Mouse (Mus musculus) CH12.LX (cell line): ENCODE data around the gene Gm43518. TPM values are rescaled to one million over a fixed set of nuclear protein-coding genes. Genes with fewer than 3 reads are reported as not detected.
A peak's percentile ranks its signal among the peaks of the same experiment; 100 is the strongest.

Experiments
- DNase-seq: peaks from one replicate; pipeline ENCODE4 v3.0.0-alpha.2; 2013; ENCODE audit errors: extremely low read depth
- H3K27ac ChIP-seq: 2 replicates; pipeline ENCODE4 v1.5.1; 2012; ENCODE audit warnings: low read depth, mild to moderate bottlenecking, control low read depth, moderate library complexity; ENCODE audit not compliant: insufficient read depth
- H3K27me3 ChIP-seq: replicated peaks from 2 replicates; pipeline ENCODE3; 2012; ENCODE audit warnings: inconsistent platforms
- H3K36me3 ChIP-seq, 2 experiments: replicated peaks in 1 of 2; 2 replicates each; pipeline versions ENCODE3 to v1.6.1; 2012; ENCODE audit warnings: inconsistent platforms in 1 of 2, low read length in 1 of 2, mild to moderate bottlenecking in 1 of 2, mixed read lengths in 1 of 2, moderate library complexity in 1 of 2; ENCODE audit not compliant: control insufficient read depth in 1 of 2, insufficient read depth in 1 of 2
- H3K4me1 ChIP-seq, 2 experiments: 2 replicates each; pipeline ENCODE4 v1.6.1; 2012; ENCODE audit warnings: inconsistent platforms in 1 of 2, moderate library complexity in 1 of 2; ENCODE audit not compliant: insufficient read depth in 2 of 2, control insufficient read depth in 1 of 2
- H3K4me2 ChIP-seq: 2 replicates; pipeline ENCODE4 v1.6.1; 2012; ENCODE audit warnings: low read depth, mild to moderate bottlenecking, control low read depth; ENCODE audit not compliant: poor library complexity, insufficient read depth, severe bottlenecking
- H3K4me3 ChIP-seq, 3 experiments: fragments of 150-350 bp in 1 of 3; sonication (generic) in 1 of 3; replicated peaks in 1 of 3; 2 replicates each; pipeline versions ENCODE3 to v1.5.1; 2011 to 2012; ENCODE audit warnings: low read depth in 2 of 3, low read length in 2 of 3, mild to moderate bottlenecking in 2 of 3, moderate library complexity in 2 of 3, control low read depth in 1 of 3, improper control_type of control experiment in 1 of 3, inconsistent platforms in 1 of 3, mixed read lengths in 1 of 3; ENCODE audit not compliant: poor library complexity in 1 of 3
- H3K79me2 ChIP-seq: replicated peaks from 2 replicates; pipeline ENCODE4 v1.6.1; 2012; ENCODE audit warnings: mild to moderate bottlenecking, moderate library complexity; ENCODE audit not compliant: control insufficient read depth, poor library complexity, insufficient read depth, severe bottlenecking; ENCODE audit errors: extremely low read depth
- H3K9ac ChIP-seq: 2 replicates; pipeline ENCODE4 v1.6.1; 2012; ENCODE audit warnings: low read depth, mild to moderate bottlenecking, control low read depth, moderate library complexity; ENCODE audit not compliant: insufficient read depth
- H3K9me3 ChIP-seq: replicated peaks from 2 replicates; pipeline ENCODE3; 2012; ENCODE audit warnings: low read length, inconsistent platforms, mixed read lengths
- BHLHE40 ChIP-seq: IDR thresholded peaks from 2 replicates; pipeline ENCODE4 v1.6.1; 2011; ENCODE audit warnings: mild to moderate bottlenecking, low read depth, low read length, improper control_type of control experiment
- CHD2 ChIP-seq: IDR thresholded peaks from 2 replicates; pipeline ENCODE4 v1.6.1; 2011; ENCODE audit warnings: low read length, improper control_type of control experiment
- CTCF ChIP-seq, 2 experiments: IDR thresholded peaks in 1 of 2; conservative IDR thresholded peaks in 1 of 2; 2 replicates each; pipeline ENCODE4 v1.5.1; 2011 to 2012; ENCODE audit warnings: low read depth in 2 of 2, low read length in 2 of 2, improper control_type of control experiment in 1 of 2, inconsistent platforms in 1 of 2, mild to moderate bottlenecking in 1 of 2, moderate library complexity in 1 of 2
- ETS1 ChIP-seq: conservative IDR thresholded peaks from 2 replicates; pipeline ENCODE4 v1.6.1; 2012; ENCODE audit warnings: low read depth, mild to moderate bottlenecking, inconsistent platforms, low read length, improper control_type of control experiment, moderate library complexity
- GABPA ChIP-seq: IDR thresholded peaks from 2 replicates; pipeline ENCODE4 v1.6.1; 2012; ENCODE audit warnings: low read depth, low read length, improper control_type of control experiment, inconsistent platforms; ENCODE audit not compliant: insufficient replicate concordance
- IRF4 ChIP-seq: IDR thresholded peaks from 2 replicates; pipeline ENCODE4 v1.6.1; 2014; ENCODE audit warnings: low read depth, mild to moderate bottlenecking, inconsistent platforms, low read length, improper control_type of control experiment
- MAFK ChIP-seq: IDR thresholded peaks from 2 replicates; pipeline ENCODE4 v1.6.1; 2011; ENCODE audit warnings: low read length, improper control_type of control experiment; ENCODE audit not compliant: insufficient replicate concordance
- MAZ ChIP-seq: IDR thresholded peaks from 2 replicates; pipeline ENCODE4 v1.6.1; 2012; ENCODE audit warnings: low read depth, mild to moderate bottlenecking, inconsistent platforms, low read length, improper control_type of control experiment, moderate library complexity
- MYC ChIP-seq: IDR thresholded peaks from 2 replicates; pipeline ENCODE4 v1.6.1; 2011; ENCODE audit warnings: low read depth, mild to moderate bottlenecking, improper control_type of control experiment, low read length
- RAD21 ChIP-seq: IDR thresholded peaks from 2 replicates; pipeline ENCODE4 v1.6.1; 2011; ENCODE audit warnings: low read depth, mild to moderate bottlenecking, low read length, improper control_type of control experiment, moderate library complexity
- TBP ChIP-seq: conservative IDR thresholded peaks from 2 replicates; pipeline ENCODE4 v1.6.1; 2011; ENCODE audit warnings: low read depth, low read length, improper control_type of control experiment
- UBTF ChIP-seq: IDR thresholded peaks from 2 replicates; pipeline ENCODE4 v1.6.1; 2012; ENCODE audit warnings: low read depth, mild to moderate bottlenecking, inconsistent platforms, low read length, improper control_type of control experiment, moderate library complexity
- USF1 ChIP-seq: IDR thresholded peaks from 2 replicates; pipeline ENCODE4 v1.6.1; 2014; ENCODE audit warnings: low read depth, mild to moderate bottlenecking, inconsistent platforms, low read length, improper control_type of control experiment
- USF2 ChIP-seq: conservative IDR thresholded peaks from 2 replicates; pipeline ENCODE4 v1.6.1; 2011; ENCODE audit warnings: low read depth, low read length, improper control_type of control experiment
- ZC3H11A ChIP-seq: IDR thresholded peaks from 2 replicates; pipeline ENCODE4 v1.6.1; 2012; ENCODE audit warnings: low read depth, mild to moderate bottlenecking, inconsistent platforms, low read length, improper control_type of control experiment
- dilution Hi-C: fragments of 300-500 bp; cut with MboI; formaldehyde crosslinking; loops from 2 replicates; pipeline ENCODE4 v1.14.3; 2020; ENCODE audit warnings: low sequenced_read_pairs; ENCODE audit not compliant: extremely low pct_unique_long_range_greater_than_20kb, extremely low pct_ligation_motif_present
- in situ Hi-C: fragments of 300-500 bp; cut with MboI; formaldehyde crosslinking; loops from 3 replicates; pipeline ENCODE4 v1.14.3; 2019; ENCODE audit warnings: low sequenced_read_pairs, low pct_ligation_motif_present, low pct_unique_long_range_greater_than_20kb, mixed read lengths
- polyA plus RNA-seq: library from polyadenylated mRNA; unstranded; fragments of >175 nt; gene quantifications from 2 replicates; pipeline ENCODE4 v1.2.1, GENCODE M21; 2012; ENCODE audit warnings: low read depth; ENCODE audit not compliant: insufficient read length
- total RNA-seq, 2 experiments: library from RNA; depleted of rRNA; stranded (reverse); fragments of 300-350 nt in 1 of 2; fragments of >200 nt in 1 of 2; gene quantifications; 2 replicates each; pipeline ENCODE4 v1.2.3; 2012 to 2014

Gm43518 gene
- total and polyA plus RNA-seq, 3 experiments = 0.87 TPM; not detected in 2

DNA sequence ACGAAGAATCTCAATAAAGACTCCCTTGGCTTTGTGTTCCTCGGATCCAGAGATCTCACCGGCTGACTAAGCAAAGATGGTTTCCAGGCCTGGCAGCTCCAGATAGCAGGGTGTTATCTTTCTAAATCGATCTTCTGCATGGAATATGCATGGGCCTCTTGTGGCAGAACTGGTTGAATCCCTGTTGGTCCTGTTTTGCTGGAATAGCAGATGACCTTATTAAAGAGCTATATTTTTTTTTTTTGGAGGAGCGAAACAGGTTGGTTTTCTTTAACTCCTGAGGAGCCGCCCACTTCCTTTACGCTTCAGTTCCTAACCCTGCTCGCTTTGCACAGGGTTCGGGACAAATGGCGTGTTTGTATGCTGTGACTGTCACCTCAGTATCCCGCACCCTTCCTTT lies 30.8 kb upstream of the Gm43518 start:
- Histone ChIP-seq H3K4me1 (peaks cover 2 to 46% of the 10 kb centered on the region in 2 experiments; a peak in 3 of 4 replicates), H3K9ac (no peak overlapping the region), H3K9me3 (no peaks in the 10 kb centered on the region), H3K27ac (no peak overlapping the region), H3K4me3 (no peak overlapping the region), H3K79me2 (no peaks in the 10 kb centered on the region), H3K27me3 (no peaks in the 10 kb centered on the region), H3K4me2 (no peak overlapping the region), H3K36me3 (no peaks in the 10 kb centered on the region)
- dilution Hi-C loops = no loop called here
- in situ Hi-C loops = no loop called here
- TF ChIP-seq TBP = no peak
- TF ChIP-seq MAZ = no peak
- no peak for TF ChIP-seq RAD21
- no peak for TF ChIP-seq MAFK
- no peak for TF ChIP-seq BHLHE40
- TF ChIP-seq CTCF (conservative IDR thresholded peaks at IDR 0.05 in 1 of 2, IDR thresholded peaks at IDR 0.05 in 1 of 2; ENCODE audit: low read depth in 2 of 2, low read length in 2 of 2) = no peak
- TF ChIP-seq ETS1 = no peak
- no peak for DNase-seq

- H3K27me3 ChIP-seq = no peaks in the 10 kb centered on the region
- no peaks in the 10 kb centered on the region for H3K36me3 ChIP-seq
- H3K9me3 ChIP-seq = no peaks in the 10 kb centered on the region
- H3K4me3 ChIP-seq = no peak overlapping the region
- TF ChIP-seq USF2 (peak; percentile 25; the same call in 1 of the 2 replicates), CHD2 (no peak), GABPA (no peak), BHLHE40 (0 out of 2 replicates have a peak, but pooled peaks have one; percentile 21), IRF4 (no peak), USF1 (peak; percentile 46; the same call in 1 of the 2 replicates)
- no peak overlapping the region for H3K27ac ChIP-seq
- DNase-seq = no peak
- H3K4me2 ChIP-seq = no peak overlapping the region
- dilution Hi-C loops = no loop called here
- H3K9ac ChIP-seq = no peak overlapping the region
- in situ Hi-C loops = no loop called here
- no peaks in the 10 kb centered on the region for H3K79me2 ChIP-seq
- H3K4me1 ChIP-seq = peaks cover 0 to 38% of the 10 kb centered on the region in 2 experiments; a peak in 2 of 4 replicates
Measured at GRCm38 (mm10) chr5:123897352-123897751, 29.9 kb upstream of the Gm43518 start.

DNA sequence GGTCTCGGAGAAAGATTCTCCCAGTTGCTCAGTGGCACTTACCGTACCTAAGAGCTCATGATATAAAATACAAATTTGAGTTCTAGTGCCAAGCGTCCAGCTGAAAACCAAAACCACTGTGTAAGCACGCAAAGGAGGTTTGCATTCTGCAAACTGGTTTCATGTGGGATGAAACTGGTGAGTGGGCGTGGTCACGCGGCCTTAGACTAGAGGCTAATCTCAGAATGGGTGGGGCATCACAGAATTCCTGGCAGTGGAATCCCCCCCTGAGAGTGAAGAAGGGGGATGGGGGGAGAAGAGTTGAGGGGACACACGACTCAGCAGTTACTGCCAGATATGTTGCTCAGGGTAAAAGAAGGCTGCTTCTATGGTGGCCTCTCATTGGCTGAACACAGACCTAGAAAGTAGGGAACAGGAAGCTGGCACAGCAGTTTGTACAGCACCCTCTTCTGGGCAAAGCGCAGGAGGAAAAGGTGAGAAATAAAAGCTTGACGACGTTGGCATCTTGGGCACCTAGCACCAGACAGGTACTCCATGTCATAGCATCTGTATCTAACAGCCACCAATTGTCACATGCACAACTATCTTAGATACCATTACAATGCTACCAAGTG lies 23.1 kb upstream of the Gm43518 start:
- no peak overlapping the region for H3K4me2 ChIP-seq
- no peak for DNase-seq
- no peak for TF ChIP-seq MYC
- no peak for TF ChIP-seq UBTF
- TF ChIP-seq CTCF (conservative IDR thresholded peaks at IDR 0.05 in 1 of 2, IDR thresholded peaks at IDR 0.05 in 1 of 2; ENCODE audit: low read depth in 2 of 2, low read length in 2 of 2) = peak in 1 of 2 experiments; percentile 1; a peak in 1 of 4 replicates
- no peak for TF ChIP-seq ETS1
- no peak for TF ChIP-seq ZC3H11A
- peaks cover 11 to 27% of the 10 kb centered on the region in 2 experiments for H3K4me1 ChIP-seq
- no peak overlapping the region for H3K4me3 ChIP-seq
- no peaks in the 10 kb centered on the region for H3K27me3 ChIP-seq
- H3K27ac ChIP-seq = no peak overlapping the region
- H3K9ac ChIP-seq = no peak overlapping the region
- in situ Hi-C loops (loop anchor here (25.0 kb wide), 1 partner anchor 267 kb away; no protein-coding TSS in a partner anchor), dilution Hi-C loops (no loop called here)
- H3K9me3 ChIP-seq = peaks cover 3% of the 10 kb centered on the region
- peaks cover 18% of the 10 kb centered on the region for H3K79me2 ChIP-seq
- peaks cover 5 to 11% of the 10 kb centered on the region in 2 experiments for H3K36me3 ChIP-seq
